Mouse (Mus musculus): ENCODE measurements around the gene Vmn1r66. TPM values are rescaled to one million over a fixed set of nuclear protein-coding genes. Genes with fewer than 3 reads are reported as not detected.

Gene Vmn1r66
- total RNA-seq (2023) = not detected

DNA sequence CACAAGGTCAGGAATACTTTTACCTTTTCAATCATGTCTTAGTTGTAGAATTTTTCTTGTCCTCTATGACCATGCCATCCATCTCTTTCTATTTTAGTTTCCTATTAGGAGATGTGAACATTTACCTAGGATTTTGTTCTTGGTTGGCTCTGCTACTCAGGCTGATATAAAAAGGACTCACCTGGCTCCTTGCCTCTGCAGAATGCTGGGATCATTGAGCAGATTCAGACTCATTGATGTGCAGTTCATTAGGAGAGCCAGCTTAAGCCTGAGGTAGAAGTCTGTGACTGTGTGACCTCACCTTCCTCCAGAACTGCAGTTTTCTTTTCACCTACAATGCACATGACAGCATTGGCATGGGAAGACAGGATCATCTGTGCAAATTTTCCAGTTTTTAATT, at the start of gene Vmn1r66:
Gene Vmn1r66 (minus strand): TSS at position 101 of the 400 bp plus-strand sequence.

Other genes with a start within 250 kb of the Vmn1r66 start
- gene Vmn2r50, start 224.7 kb downstream of the Vmn1r66 start, total RNA-seq (2023) = not detected
- not detected for gene Vmn2r51, start 172.3 kb downstream of the Vmn1r66 start, total RNA-seq (2023)
- gene Vmn2r52, start 101.4 kb downstream of the Vmn1r66 start, total RNA-seq (2023) = not detected
- not detected for gene Vmn1r67, start 165.3 kb upstream of the Vmn1r66 start, total RNA-seq (2023)
- gene Zik1, start 217.4 kb upstream of the Vmn1r66 start, total RNA-seq (2023) = under 1 TPM; 0.10 to 0.15 TPM